Mouse (Mus musculus) forebrain, embryonic 11.5 days (tissue): ENCODE data around the gene Gm13279. TPM values are rescaled to one million over a fixed set of nuclear protein-coding genes. Genes with fewer than 3 reads are reported as not detected.
"Not testable (repeated sequence)": the region's sequence is repeated elsewhere in the genome, so short reads cannot be mapped to it uniquely, and the experiment has no call there.

Experiments
- ATAC-seq: fragments of 200-750 bp; cut with Nextera tagmentation; replicated peaks from 2 replicates; pipeline ENCODE4 v1.8.0; 2017; ENCODE audit warnings: moderate TSS enrichment; ENCODE audit not compliant: low FRiP score
- DNase-seq: peaks from one replicate; pipeline ENCODE4 v3.0.0-alpha.2; 2017; ENCODE audit warnings: low spot score
- H3K27ac ChIP-seq: fragments of 300-500 bp; sonication (generic); 2 replicates; pipeline ENCODE4 v1.5.1; 2014; ENCODE audit warnings: low read depth, low read length
- H3K27me3 ChIP-seq: fragments of 300-500 bp; sonication (generic); 2 replicates; pipeline ENCODE4 v1.6.1; 2014; ENCODE audit warnings: mild to moderate bottlenecking, low read length, mixed read lengths; ENCODE audit not compliant: control insufficient read depth, insufficient read depth
- H3K36me3 ChIP-seq: fragments of 300-500 bp; sonication (generic); 2 replicates; pipeline ENCODE4 v1.6.1; 2014; ENCODE audit warnings: mild to moderate bottlenecking, low read length, moderate library complexity, mixed read lengths; ENCODE audit not compliant: control insufficient read depth, insufficient read depth
- H3K4me1 ChIP-seq: fragments of 300-500 bp; sonication (generic); replicated peaks from 2 replicates; pipeline ENCODE4 v1.6.1; 2014; ENCODE audit warnings: low read length, mixed read lengths; ENCODE audit not compliant: control insufficient read depth, insufficient read depth
- H3K4me2 ChIP-seq: fragments of 300-500 bp; sonication (generic); 2 replicates; pipeline ENCODE4 v1.6.1; 2014; ENCODE audit warnings: low read depth, mild to moderate bottlenecking, low read length, moderate library complexity, mixed read lengths; ENCODE audit not compliant: severe bottlenecking
- H3K4me3 ChIP-seq: fragments of 300-500 bp; sonication (generic); 2 replicates; pipeline ENCODE4 v1.5.1; 2014; ENCODE audit warnings: low read depth, low read length
- H3K9ac ChIP-seq: fragments of 300-500 bp; sonication (generic); 2 replicates; pipeline ENCODE4 v1.6.1; 2014; ENCODE audit warnings: low read length
- H3K9me3 ChIP-seq: fragments of 300-500 bp; sonication (generic); 2 replicates; pipeline ENCODE4 v1.6.1; 2016; ENCODE audit warnings: low read length, mixed read lengths; ENCODE audit not compliant: control insufficient read depth
- whole genome bisulfite sequencing: fragments of 180-500 bp; shearing (Covaris S2); extraction: QIAGEN DNeasy Blood & Tissue Kit; methylation state at CpG from one replicate; pipeline ENCODE4 v1.1.7; 2014; 5-methylcytosine and 5-hydroxymethylcytosine counted together
- polyA plus RNA-seq: library from polyadenylated mRNA; unstranded; fragments of >200 nt; fragmentation: Nextera tagmentation; extraction: Ambion mirVana; gene quantifications from 2 replicates; pipeline ENCODE4 v1.2.1, GENCODE M21; 2014

Gm13279 gene
- polyA plus RNA-seq, 1 experiment from 2014 or later = not detected

DNA sequence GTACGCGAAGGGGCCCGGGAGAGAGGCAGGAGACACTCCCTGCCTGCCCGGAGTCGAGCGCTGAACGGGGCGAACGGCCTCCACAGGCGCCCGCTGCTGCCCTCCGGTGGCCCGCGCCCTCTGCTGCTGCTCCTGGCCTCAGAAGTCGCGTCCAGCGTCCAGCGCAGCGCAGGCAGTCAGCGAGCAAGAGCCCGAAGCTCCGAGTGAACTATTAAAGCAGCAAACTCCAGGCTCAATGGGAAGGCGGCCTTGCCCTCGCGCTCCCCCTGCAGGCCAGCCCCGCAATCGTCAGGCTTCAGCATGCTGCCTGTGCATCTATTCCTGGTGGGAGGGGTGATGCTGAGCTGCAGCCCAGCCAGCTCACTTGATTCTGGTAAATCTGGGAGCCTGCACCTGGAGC lies 11.8 kb upstream of the Gm13279 start, which contains the start of gene Gm13276:
Gene Gm13276 (plus strand): TSS at position 301 of the 400 bp plus-strand sequence.
- not testable (repeated sequence) for ATAC-seq, H3K4me3 ChIP-seq, H3K4me1 ChIP-seq, H3K27me3 ChIP-seq, H3K4me2 ChIP-seq, H3K36me3 ChIP-seq, H3K27ac ChIP-seq, H3K9ac ChIP-seq, H3K9me3 ChIP-seq, DNase-seq
- no CpG with 5 or more reads among the region's 27 CpGs for WGBS

DNA sequence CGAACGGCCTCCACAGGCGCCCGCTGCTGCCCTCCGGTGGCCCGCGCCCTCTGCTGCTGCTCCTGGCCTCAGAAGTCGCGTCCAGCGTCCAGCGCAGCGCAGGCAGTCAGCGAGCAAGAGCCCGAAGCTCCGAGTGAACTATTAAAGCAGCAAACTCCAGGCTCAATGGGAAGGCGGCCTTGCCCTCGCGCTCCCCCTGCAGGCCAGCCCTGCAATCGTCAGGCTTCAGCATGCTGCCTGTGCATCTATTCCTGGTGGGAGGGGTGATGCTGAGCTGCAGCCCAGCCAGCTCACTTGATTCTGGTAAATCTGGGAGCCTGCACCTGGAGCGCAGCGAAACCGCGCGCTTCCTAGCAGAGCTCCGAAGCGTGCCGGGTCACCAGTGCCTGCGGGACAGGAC lies 8.8 kb upstream of the Gm13279 start, which contains the start of gene Gm13277:
Gene Gm13277 (plus strand): TSS at position 231 of the 400 bp plus-strand sequence.
- H3K36me3 ChIP-seq, ATAC-seq, H3K4me2 ChIP-seq, H3K9ac ChIP-seq, H3K27ac ChIP-seq, H3K27me3 ChIP-seq, H3K4me1 ChIP-seq, DNase-seq, H3K9me3 ChIP-seq, H3K4me3 ChIP-seq: not testable (repeated sequence)
- 0% methylated on average over 1 of the region's 28 CpGs for WGBS

DNA sequence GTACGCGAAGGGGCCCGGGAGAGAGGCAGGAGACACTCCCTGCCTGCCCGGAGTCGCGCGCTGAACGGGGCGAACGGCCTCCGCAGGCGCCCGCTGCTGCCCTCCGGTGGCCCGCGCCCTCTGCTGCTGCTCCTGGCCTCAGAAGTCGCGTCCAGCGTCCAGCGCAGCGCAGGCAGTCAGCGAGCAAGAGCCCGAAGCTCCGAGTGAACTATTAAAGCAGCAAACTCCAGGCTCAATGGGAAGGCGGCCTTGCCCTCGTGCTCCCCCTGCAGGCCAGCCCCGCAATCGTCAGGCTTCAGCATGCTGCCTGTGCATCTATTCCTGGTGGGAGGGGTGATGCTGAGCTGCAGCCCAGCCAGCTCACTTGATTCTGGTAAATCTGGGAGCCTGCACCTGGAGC lies 5.9 kb upstream of the Gm13279 start, which contains the start of gene Gm13278:
Gene Gm13278 (plus strand): TSS at position 301 of the 400 bp plus-strand sequence.
- not testable (repeated sequence) for H3K36me3 ChIP-seq, H3K4me1 ChIP-seq, H3K9ac ChIP-seq, H3K4me2 ChIP-seq, H3K27me3 ChIP-seq, ATAC-seq, H3K4me3 ChIP-seq, DNase-seq, H3K27ac ChIP-seq, H3K9me3 ChIP-seq
- no CpG with 5 or more reads among the region's 28 CpGs for WGBS

DNA sequence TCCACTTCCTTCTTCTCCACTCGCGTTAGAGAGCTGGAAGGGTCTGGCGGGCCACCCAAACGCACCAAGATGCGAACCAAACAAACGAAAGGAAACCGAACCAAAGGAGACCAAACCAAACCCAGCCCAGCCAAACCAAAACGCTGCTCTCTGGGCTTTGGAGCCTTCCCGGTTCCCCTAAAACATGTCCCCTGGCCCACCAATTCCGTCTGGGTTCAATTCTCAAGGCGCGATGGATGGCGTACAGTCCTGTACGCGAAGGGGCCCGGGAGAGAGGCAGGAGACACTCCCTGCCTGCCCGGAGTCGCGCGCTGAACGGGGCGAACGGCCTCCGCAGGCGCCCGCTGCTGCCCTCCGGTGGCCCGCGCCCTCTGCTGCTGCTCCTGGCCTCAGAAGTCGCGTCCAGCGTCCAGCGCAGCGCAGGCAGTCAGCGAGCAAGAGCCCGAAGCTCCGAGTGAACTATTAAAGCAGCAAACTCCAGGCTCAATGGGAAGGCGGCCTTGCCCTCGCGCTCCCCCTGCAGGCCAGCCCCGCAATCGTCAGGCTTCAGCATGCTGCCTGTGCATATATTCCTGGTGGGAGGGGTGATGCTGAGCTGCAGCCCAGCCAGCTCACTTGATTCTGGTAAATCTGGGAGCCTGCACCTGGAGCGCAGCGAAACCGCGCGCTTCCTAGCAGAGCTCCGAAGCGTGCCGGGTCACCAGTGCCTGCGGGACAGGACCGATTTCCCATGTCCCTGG lies 3.1 kb upstream of the Gm13279 start, which contains the start of gene Gm13275:
Gene Gm13275 (plus strand): TSS at position 552 of the 740 bp plus-strand sequence.
- not testable (repeated sequence) for ATAC-seq, H3K9me3 ChIP-seq, H3K4me3 ChIP-seq, H3K4me2 ChIP-seq, H3K27ac ChIP-seq, H3K4me1 ChIP-seq, H3K27me3 ChIP-seq, DNase-seq, H3K36me3 ChIP-seq, H3K9ac ChIP-seq
- 0% methylated on average over 7 of the region's 52 CpGs for WGBS

DNA sequence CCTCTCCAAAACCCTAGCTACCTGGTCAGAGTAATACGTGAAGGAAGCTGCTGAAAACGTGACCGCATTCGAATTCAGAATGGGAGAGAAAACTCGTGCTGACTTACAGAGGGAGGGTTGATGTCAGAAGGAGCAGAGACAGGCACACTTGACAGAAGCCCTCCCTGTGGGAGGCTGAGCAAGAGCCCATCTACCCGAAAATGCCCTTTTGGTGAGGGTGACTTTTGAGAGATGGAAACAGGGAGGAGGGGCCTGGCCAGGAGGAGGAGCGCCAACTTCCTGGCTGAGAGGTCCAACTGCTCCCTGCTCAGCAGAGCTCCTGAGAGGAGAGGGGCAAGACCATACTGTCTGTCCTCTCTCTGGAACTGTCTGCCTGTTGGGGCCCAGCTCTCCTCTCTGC lies 2.2 kb downstream of the Gm13279 start, which contains the start of gene Gm13285:
Gene Gm13285 (plus strand): TSS at position 301 of the 400 bp plus-strand sequence.
- H3K36me3 ChIP-seq, H3K27ac ChIP-seq, H3K9me3 ChIP-seq, H3K4me2 ChIP-seq, H3K4me1 ChIP-seq, H3K27me3 ChIP-seq, H3K4me3 ChIP-seq, H3K9ac ChIP-seq, ATAC-seq, DNase-seq: not testable (repeated sequence)
- WGBS = 0% methylated on average over 3 of the region's 7 CpGs

DNA sequence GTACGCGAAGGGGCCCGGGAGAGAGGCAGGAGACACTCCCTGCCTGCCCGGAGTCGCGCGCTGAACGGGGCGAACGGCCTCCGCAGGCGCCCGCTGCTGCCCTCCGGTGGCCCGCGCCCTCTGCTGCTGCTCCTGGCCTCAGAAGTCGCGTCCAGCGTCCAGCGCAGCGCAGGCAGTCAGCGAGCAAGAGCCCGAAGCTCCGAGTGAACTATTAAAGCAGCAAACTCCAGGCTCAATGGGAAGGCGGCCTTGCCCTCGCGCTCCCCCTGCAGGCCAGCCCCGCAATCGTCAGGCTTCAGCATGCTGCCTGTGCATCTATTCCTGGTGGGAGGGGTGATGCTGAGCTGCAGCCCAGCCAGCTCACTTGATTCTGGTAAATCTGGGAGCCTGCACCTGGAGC lies 5.8 kb downstream of the Gm13279 start, which contains the start of gene Gm13287:
Gene Gm13287 (plus strand): TSS at position 301 of the 400 bp plus-strand sequence.
- H3K4me2 ChIP-seq = not testable (repeated sequence)

DNA sequence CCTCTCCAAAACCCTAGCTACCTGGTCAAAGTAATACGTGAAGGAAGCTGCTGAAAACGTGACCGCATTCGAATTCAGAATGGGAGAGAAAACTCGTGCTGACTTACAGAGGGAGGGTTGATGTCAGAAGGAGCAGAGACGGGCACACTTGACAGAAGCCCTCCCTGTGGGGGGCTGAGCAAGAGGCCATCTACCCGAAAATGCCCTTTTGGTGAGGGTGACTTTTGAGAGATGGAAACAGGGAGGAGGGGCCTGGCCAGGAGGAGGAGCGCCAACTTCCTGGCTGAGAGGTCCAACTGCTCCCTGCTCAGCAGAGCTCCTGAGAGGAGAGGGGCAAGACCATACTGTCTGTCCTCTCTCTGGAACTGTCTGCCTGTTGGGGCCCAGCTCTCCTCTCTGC lies 8.0 kb downstream of the Gm13279 start, which contains the start of gene Gm13288:
Gene Gm13288 (plus strand): TSS at position 301 of the 400 bp plus-strand sequence.
- not testable (repeated sequence) for H3K9ac ChIP-seq, H3K9me3 ChIP-seq, H3K27ac ChIP-seq, ATAC-seq, H3K36me3 ChIP-seq, H3K4me3 ChIP-seq, DNase-seq, H3K4me1 ChIP-seq, H3K27me3 ChIP-seq
- peak within 1 kb of the TSS; percentile 27; the same call in 1 of the 2 replicates for H3K4me2 ChIP-seq
- WGBS = no CpG with 5 or more reads among the region's 8 CpGs

More for the DNA sequence above, 5.8 kb downstream of the Gm13279 start, which contains the start of gene Gm13287:
- not testable (repeated sequence) for H3K9me3 ChIP-seq, H3K27ac ChIP-seq, H3K9ac ChIP-seq, H3K36me3 ChIP-seq, DNase-seq, ATAC-seq, H3K27me3 ChIP-seq, H3K4me1 ChIP-seq, H3K4me3 ChIP-seq
- WGBS = no CpG with 5 or more reads among the region's 29 CpGs

DNA sequence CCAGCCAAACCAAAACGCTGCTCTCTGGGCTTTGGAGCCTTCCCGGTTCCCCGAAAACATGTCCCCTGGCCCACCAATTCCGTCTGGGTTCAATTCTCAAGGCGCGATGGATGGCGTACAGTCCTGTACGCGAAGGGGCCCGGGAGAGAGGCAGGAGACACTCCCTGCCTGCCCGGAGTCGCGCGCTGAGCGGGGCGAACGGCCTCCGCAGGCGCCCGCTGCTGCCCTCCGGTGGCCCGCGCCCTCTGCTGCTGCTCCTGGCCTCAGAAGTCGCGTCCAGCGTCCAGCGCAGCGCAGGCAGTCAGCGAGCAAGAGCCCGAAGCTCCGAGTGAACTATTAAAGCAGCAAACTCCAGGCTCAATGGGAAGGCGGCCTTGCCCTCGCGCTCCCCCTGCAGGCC lies 8.6 kb downstream of the Gm13279 start:
- not testable (repeated sequence) for H3K27ac ChIP-seq, H3K4me1 ChIP-seq, H3K9me3 ChIP-seq, DNase-seq, H3K9ac ChIP-seq, H3K27me3 ChIP-seq, H3K4me3 ChIP-seq, H3K36me3 ChIP-seq, ATAC-seq
- peak overlapping the region; percentile 27; the same call in 1 of the 2 replicates for H3K4me2 ChIP-seq
- 0% methylated on average over 11 of the region's 34 CpGs for WGBS
